Mouse (Mus musculus) limb, embryonic 11.5 days (tissue): Measurements from ENCODE around the gene Gpc4. TPM values are rescaled to one million over a fixed set of nuclear protein-coding genes. Genes with fewer than 3 reads are reported as not detected.

Experiments used
- ATAC-seq: fragments of 200-750 bp; cut with Nextera tagmentation; 2 replicates; pipeline ENCODE4 v1.8.0; 2017; ENCODE audit warnings: low read depth; ENCODE audit not compliant: insufficient number of reproducible peaks, low FRiP score, low TSS enrichment
- DNase-seq: peaks from one replicate; pipeline ENCODE4 v3.0.0-alpha.2; 2015; ENCODE audit warnings: low spot score
- H3K27ac ChIP-seq: fragments of 300-500 bp; sonication (generic); replicated peaks from 2 replicates; pipeline ENCODE4 v1.5.1; 2014; ENCODE audit warnings: low read depth, mild to moderate bottlenecking, low read length
- H3K27me3 ChIP-seq: fragments of 300-500 bp; sonication (generic); 2 replicates; pipeline ENCODE4 v1.6.1; 2014; ENCODE audit warnings: mild to moderate bottlenecking, low read length, mixed read lengths; ENCODE audit not compliant: control insufficient read depth, insufficient read depth
- H3K36me3 ChIP-seq: fragments of 300-500 bp; sonication (generic); 2 replicates; pipeline ENCODE4 v1.6.1; 2014; ENCODE audit warnings: mild to moderate bottlenecking, low read length, moderate library complexity, mixed read lengths; ENCODE audit not compliant: control insufficient read depth, insufficient read depth
- H3K4me1 ChIP-seq: fragments of 300-500 bp; sonication (generic); 2 replicates; pipeline ENCODE4 v1.6.1; 2014; ENCODE audit warnings: low read length, mixed read lengths; ENCODE audit not compliant: control insufficient read depth, insufficient read depth
- H3K4me2 ChIP-seq: fragments of 300-500 bp; sonication (generic); 2 replicates; pipeline ENCODE4 v1.6.1; 2014; ENCODE audit warnings: low read depth, mild to moderate bottlenecking, moderate library complexity; ENCODE audit not compliant: severe bottlenecking
- H3K4me3 ChIP-seq: fragments of 300-500 bp; sonication (generic); 2 replicates; pipeline ENCODE4 v1.5.1; 2014; ENCODE audit warnings: low read depth, low read length
- H3K9ac ChIP-seq: fragments of 300-500 bp; sonication (generic); 2 replicates; pipeline ENCODE4 v1.6.1; 2014; ENCODE audit warnings: mild to moderate bottlenecking, low read length
- H3K9me3 ChIP-seq: fragments of 300-500 bp; sonication (generic); 2 replicates; pipeline ENCODE4 v1.6.1; 2016; ENCODE audit warnings: low read length; ENCODE audit not compliant: control insufficient read depth
- WGBS: fragments of 180-500 bp; shearing (Covaris S2); extraction: QIAGEN DNeasy Blood & Tissue Kit; methylation state at CpG from one replicate; pipeline ENCODE4 v1.1.7; 2014; 5-methylcytosine and 5-hydroxymethylcytosine counted together
- polyA plus RNA-seq: library from polyadenylated mRNA; unstranded; fragments of >200 nt; fragmentation: Nextera tagmentation; extraction: Ambion mirVana; gene quantifications from 2 replicates; pipeline ENCODE4 v1.2.1, GENCODE M21; 2014

Gpc4 gene
- polyA plus RNA-seq, 1 experiment from 2014 or later, result 23.0 TPM

DNA sequence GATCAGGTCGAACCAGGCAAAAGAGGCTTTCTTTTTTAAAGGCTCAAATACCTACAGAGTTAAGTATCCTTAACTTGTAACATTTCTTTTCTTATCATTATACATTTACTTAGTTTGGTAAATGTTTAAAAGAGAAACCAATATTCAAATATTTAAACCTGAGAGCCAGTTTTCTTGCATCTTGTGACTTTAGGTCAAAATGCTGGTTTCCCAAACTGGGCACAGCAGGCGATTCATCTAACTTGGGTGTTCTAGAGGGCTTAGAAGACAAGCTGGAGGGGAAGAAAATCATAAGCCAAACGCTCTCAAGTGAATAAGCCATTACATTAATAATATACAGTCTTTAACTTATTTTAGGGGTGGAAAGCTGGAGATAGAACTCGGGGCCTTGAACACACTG lies 10.2 kb downstream of the Gpc4 start:
- ATAC-seq, result no peak
- no peak for DNase-seq
- Histone ChIP-seq H3K4me3 (no peak overlapping the region), H3K4me1 (no peaks in the 10 kb centered on the region), H3K9me3 (no peaks in the 10 kb centered on the region), H3K9ac (no peak overlapping the region), H3K27me3 (no peaks in the 10 kb centered on the region), H3K4me2 (no peak overlapping the region), H3K27ac (no peak overlapping the region), H3K36me3 (no peaks in the 10 kb centered on the region)
- whole genome bisulfite sequencing, result 91% methylated on average over 4 of the region's 4 CpGs

DNA sequence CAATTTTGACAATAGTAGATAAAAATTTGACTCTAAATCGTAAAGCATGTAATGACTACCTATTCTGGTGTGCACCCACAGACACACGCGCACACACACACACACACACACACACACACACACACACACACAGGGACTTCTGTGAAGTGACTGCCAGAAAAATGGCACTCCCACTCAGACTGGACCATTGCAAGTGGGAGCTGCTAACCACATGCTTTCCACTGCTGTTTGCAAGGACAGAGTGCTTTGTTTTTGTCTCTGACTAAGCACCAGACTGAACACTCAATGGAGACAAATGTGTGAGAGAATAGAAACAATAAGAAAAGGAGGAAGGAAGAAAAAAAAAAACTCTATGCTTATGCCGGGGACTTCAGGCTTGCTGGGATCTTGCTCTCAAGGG lies 11.6 kb downstream of the Gpc4 start:
- Histone ChIP-seq H3K36me3 (no peaks in the 10 kb centered on the region), H3K27me3 (no peaks in the 10 kb centered on the region), H3K9ac (no peak overlapping the region), H3K4me3 (no peak overlapping the region), H3K4me2 (no peak overlapping the region), H3K4me1 (no peaks in the 10 kb centered on the region), H3K27ac (no peak overlapping the region), H3K9me3 (no peaks in the 10 kb centered on the region)
- 74% methylated on average over 4 of the region's 4 CpGs for WGBS
- DNase-seq (no peak), ATAC-seq (no peak)

DNA sequence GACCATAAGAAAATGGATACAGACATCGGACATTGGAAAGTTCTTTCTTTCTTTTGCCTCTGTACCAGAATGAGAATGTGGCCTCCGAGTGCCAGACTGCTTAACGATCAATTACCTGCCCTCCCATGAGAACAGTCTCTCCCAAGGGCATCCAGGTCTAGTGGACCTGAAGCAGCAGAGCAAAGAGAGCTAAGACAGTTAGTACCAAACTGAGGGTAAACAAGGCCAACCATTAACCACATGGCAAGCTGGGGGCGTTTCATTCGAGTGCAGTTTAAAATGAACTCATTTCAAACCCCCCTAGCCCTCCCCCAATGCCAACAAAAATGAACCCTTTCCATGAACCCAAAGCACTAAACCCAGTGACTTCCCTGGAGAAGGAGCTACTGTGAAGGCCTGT lies 12.1 kb downstream of the Gpc4 start:
- H3K9me3 ChIP-seq, result no peaks in the 10 kb centered on the region
- no peaks in the 10 kb centered on the region for H3K36me3 ChIP-seq
- H3K27me3 ChIP-seq, result no peaks in the 10 kb centered on the region
- no peak overlapping the region for H3K9ac ChIP-seq
- H3K27ac ChIP-seq, result no peak overlapping the region
- 72% methylated on average over 5 of the region's 5 CpGs for WGBS
- no peak overlapping the region for H3K4me2 ChIP-seq
- ATAC-seq, result no peak
- no peak overlapping the region for H3K4me3 ChIP-seq
- H3K4me1 ChIP-seq, result no peaks in the 10 kb centered on the region
- no peak for DNase-seq

DNA sequence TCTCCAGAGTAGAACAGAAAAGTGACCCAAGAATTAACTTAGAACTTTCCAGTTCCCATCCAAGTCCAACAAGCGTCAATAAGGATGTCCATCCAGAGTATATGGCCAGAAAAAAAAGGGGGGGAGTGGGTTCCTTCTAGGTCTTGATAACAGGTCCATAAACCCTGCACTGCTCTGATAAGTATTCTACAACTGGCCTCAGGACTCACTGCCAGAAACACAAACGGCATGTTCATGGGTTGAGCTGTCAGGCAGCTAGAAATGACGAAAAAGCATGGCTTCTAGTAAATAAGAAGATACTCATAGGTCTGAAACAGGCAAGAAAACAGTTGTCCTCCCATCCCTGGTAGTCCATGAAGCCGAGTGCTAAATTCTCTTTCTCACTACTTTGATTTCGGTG lies 13.5 kb downstream of the Gpc4 start:
- no peaks in the 10 kb centered on the region for H3K36me3 ChIP-seq
- no peak overlapping the region for H3K9ac ChIP-seq
- H3K4me3 ChIP-seq, result no peak overlapping the region
- H3K4me1 ChIP-seq, result no peaks in the 10 kb centered on the region
- H3K4me2 ChIP-seq, result no peak overlapping the region
- no peak overlapping the region for H3K27ac ChIP-seq
- WGBS, result 89% methylated on average over 5 of the region's 5 CpGs
- DNase-seq, result no peak
- no peaks in the 10 kb centered on the region for H3K9me3 ChIP-seq
- H3K27me3 ChIP-seq, result no peaks in the 10 kb centered on the region
- no peak for ATAC-seq

DNA sequence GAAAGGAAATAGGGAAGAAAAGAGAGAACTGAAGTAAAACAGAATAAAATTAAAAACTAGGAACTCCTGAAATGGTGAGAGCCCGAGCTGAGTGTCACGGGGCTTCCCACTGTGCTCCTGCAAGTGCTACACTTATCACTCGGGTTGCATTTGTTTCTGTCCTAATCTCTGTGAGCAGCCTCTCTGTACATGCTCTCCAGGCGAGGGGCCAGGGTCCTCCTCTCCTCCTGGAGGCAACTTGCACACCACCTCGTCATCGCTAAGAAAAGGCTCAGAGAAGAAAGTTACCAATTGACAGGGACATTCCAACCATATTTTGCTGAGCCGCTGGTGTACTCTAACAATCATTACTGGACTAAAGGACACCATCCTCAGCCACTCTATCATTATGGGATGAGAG lies 14.0 kb downstream of the Gpc4 start:
- Histone ChIP-seq H3K9ac (no peak overlapping the region), H3K4me3 (no peak overlapping the region), H3K4me1 (no peaks in the 10 kb centered on the region), H3K27ac (no peak overlapping the region), H3K36me3 (no peaks in the 10 kb centered on the region), H3K27me3 (no peaks in the 10 kb centered on the region), H3K4me2 (no peak overlapping the region), H3K9me3 (no peaks in the 10 kb centered on the region)
- 73% methylated on average over 7 of the region's 7 CpGs for WGBS
- ATAC-seq (no peak), DNase-seq (no peak)

DNA sequence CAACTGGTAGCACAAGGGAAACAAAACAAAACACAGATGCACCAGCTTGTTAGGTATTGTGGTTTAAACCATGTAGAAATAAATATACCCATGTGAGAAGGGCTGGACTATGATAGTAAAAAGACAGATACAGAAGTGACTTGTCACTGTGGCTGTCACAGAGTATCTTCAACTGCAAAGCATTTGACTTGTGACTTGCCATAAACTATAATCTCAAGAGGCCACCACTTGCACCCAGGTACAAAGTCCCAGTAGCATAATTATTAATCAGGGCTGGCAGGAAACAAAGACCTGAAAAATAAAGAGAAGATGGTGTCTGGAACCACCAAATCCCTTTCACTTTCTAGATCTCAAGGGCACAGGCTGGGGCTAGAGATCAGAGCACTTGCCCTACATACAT lies 19.5 kb downstream of the Gpc4 start:
- no peak overlapping the region for H3K4me3 ChIP-seq
- no peaks in the 10 kb centered on the region for H3K4me1 ChIP-seq
- H3K9me3 ChIP-seq, result no peaks in the 10 kb centered on the region
- no peak overlapping the region for H3K9ac ChIP-seq
- H3K36me3 ChIP-seq, result no peaks in the 10 kb centered on the region
- no peak for DNase-seq
- H3K27me3 ChIP-seq, result no peaks in the 10 kb centered on the region
- no peak for ATAC-seq
- H3K4me2 ChIP-seq, result no peak overlapping the region
- no peak overlapping the region for H3K27ac ChIP-seq

DNA sequence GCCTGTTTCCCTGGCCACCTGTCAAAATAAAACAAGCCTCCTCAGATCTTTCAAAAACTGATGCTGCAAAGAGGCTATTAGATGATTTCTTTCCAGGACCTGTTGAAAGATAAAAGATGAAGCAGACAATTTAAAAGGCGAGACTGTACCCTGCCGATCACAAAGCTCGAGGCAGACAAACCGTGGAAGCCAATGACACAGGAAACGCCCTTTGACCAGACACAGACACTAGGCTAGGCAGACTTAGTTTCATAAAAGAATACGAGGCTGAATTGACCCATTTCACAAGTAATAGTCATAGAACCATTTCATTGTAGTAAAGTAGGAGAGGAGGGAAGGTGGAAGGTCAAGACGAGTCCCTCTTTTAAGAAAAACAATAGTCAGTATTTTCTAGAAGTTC lies 20.6 kb downstream of the Gpc4 start:
- H3K9me3 ChIP-seq, result no peaks in the 10 kb centered on the region
- no peak overlapping the region for H3K4me3 ChIP-seq
- DNase-seq (no peak), ATAC-seq (no peak)
- no peaks in the 10 kb centered on the region for H3K36me3 ChIP-seq
- no peaks in the 10 kb centered on the region for H3K4me1 ChIP-seq
- no peaks in the 10 kb centered on the region for H3K27me3 ChIP-seq
- WGBS, result 82% methylated on average over 7 of the region's 7 CpGs
- no peak overlapping the region for H3K4me2 ChIP-seq
- no peak overlapping the region for H3K9ac ChIP-seq
- no peak overlapping the region for H3K27ac ChIP-seq

DNA sequence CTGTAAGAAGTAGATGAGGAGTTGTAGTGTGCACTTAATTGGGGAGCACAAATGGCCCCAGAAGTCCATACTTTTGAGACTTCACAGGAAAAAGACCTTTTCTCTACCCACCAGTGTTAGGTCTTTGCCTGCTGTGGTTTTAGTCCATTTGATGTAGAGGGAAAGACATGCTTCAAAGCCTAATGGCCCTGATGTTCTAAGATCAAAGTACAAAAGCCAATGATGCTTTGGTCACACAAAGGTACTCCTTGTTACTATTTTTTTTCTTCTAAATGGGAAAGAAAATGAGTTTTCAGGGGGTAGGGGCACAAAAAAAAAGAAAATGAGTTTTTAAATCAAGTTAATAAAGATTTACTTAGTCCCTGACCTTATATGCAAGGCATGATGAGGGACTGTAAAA lies 24.7 kb downstream of the Gpc4 start:
- Histone ChIP-seq H3K9me3 (no peaks in the 10 kb centered on the region), H3K36me3 (no peaks in the 10 kb centered on the region), H3K4me2 (no peak overlapping the region), H3K9ac (no peak overlapping the region), H3K4me3 (no peak overlapping the region), H3K27ac (no peak overlapping the region), H3K27me3 (no peaks in the 10 kb centered on the region), H3K4me1 (no peaks in the 10 kb centered on the region)
- no peak for ATAC-seq
- no peak for DNase-seq

DNA sequence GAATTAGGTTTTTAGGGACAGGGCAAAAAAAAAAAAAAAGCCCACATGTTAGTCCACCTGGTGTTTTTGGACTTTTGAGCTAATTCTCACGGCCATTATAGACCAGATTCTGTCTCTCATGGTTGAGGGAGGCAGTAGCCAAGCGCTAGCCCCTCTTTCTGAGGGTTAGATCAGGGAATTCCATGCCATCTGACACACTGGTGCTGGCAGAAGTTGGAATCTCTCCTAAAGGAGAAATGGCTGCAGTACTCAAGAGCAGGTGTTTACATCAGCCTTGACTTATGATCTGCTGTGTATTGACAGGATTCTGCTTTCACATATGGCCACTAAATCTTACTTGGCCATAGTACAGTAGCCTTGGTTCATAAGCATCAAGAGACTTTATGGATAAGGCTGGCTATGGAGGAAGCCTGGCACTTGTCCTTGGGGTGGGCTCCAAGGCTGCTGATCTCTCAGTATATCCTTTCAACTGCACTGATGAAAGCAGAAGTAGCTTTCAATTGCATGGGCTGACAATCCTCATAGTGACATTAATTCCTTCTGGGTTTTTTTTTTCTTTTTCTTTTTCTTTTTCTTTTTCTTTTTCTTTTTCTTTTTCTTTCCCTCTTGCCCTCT lies 26.5 kb downstream of the Gpc4 start:
- WGBS, result 85% methylated on average over 2 of the region's 2 CpGs
- H3K27me3 ChIP-seq, result no peaks in the 10 kb centered on the region
- H3K9me3 ChIP-seq, result no peaks in the 10 kb centered on the region
- H3K36me3 ChIP-seq, result no peaks in the 10 kb centered on the region
- no peaks in the 10 kb centered on the region for H3K4me1 ChIP-seq
- H3K27ac ChIP-seq, result no peak overlapping the region
- DNase-seq (no peak), ATAC-seq (no peak)
- no peak overlapping the region for H3K4me2 ChIP-seq
- no peak overlapping the region for H3K9ac ChIP-seq
- no peak overlapping the region for H3K4me3 ChIP-seq
